Mouse (Mus musculus) urinary bladder, postnatal 25 days (tissue): ENCODE measurements around the gene Zfp961.
A peak's percentile ranks its signal among the peaks of the same experiment; 100 is the strongest.
"Not testable (repeated sequence)": the region's sequence is repeated elsewhere in the genome, so short reads cannot be mapped to it uniquely, and the experiment has no call there.

Experiments used
- DNase-seq: peaks from one replicate; pipeline ENCODE4 v3.0.0; 2022; ENCODE audit warnings: low spot score

The Zfp961 gene

DNA sequence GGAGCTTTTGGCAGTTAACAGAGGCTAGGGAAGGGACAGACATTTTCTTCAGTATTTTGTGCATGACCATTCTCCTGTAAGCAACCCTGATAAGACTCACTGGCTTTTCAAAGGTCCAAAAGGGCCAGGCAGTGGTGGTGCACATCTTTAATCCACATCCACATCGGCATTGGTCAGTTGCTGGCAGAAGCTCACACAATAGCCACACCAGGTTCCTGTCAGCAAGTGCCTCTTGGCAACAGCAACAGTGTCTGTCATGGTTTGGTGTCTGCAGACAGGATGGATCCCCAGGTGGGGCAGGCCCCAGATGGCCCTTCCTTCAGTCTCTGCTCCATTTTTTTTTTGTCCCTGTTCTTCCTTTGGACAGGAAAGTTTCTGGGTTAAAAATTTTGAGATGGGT lies 68.2 kb downstream of the Zfp961 start:
- DNase-seq = not testable (repeated sequence)

DNA sequence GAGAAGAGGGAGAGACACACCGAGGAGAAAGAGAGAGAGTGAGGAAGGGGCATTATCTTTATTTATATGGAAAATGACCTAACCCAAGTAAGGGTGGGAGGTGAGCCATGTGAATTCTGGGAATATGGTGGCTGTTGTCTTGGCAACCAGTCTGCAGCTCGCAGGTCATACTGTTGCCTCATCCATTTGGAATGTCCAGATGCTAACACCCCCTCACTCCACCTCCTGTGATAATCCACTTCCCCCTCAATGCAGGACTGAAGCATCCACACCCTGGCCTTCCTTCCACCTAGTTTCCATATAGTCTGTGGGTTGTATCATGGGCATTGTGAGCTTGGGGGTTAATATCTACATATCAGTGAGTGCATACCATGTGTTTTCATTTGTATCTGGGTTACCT lies 69.0 kb downstream of the Zfp961 start:
- no peak for DNase-seq

DNA sequence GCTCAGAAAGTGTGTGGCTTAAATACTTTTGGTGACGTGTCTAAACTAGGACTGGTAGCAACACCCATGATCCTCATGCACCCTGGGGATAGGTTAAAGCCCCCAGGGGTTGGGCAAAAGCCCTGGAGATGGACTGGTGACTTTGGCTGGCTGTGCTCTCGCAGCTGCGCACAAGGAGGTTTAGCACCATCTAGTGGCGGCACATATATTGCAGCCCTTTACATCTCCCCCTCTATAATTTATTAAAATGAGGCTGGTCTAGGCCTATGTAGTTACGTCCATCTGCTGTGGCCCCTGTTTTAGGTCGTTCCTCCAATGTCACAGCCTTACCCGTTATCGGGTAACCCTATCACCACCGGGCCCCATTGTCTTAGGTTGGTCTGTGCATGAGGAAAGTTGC lies 74.0 kb downstream of the Zfp961 start:
- DNase-seq = peak; percentile 13

DNA sequence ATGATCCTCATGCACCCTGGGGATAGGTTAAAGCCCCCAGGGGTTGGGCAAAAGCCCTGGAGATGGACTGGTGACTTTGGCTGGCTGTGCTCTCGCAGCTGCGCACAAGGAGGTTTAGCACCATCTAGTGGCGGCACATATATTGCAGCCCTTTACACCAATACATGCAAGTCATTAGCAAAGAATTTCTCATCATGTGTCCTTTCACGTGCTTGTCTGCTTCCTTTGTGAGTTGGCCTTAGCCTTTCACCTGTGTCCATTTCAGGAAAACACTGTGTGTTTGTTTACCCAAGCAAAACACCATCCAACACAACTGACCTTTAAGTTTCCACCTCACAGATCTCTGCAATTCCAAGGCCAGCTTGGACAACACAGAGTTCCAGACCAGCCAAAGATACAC lies 82.1 kb downstream of the Zfp961 start:
- DNase-seq = peak; percentile 37

DNA sequence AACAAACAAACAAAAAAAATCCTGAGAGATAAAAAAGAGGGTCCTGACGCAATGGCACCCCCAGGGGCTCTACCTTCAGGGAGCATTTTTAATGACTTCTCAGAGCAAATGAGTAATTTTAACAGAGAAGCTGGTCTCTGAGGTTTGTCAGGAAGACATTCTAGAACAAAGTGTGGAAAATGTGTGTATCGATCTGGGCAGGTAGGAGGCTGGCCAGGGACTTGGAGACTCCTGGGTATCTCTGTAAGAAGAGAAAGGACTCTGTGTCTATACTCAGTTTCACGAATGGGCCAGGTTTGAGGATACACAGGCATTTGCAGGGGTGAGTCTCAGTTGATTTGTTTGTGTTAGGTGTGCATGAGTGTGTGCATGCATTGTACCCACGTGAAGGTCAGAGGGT lies 90.1 kb downstream of the Zfp961 start, which contains the start of gene Olfr372:
Gene Olfr372 (plus strand): TSS at position 301 of the 400 bp plus-strand sequence.
- not testable (repeated sequence) for DNase-seq

DNA sequence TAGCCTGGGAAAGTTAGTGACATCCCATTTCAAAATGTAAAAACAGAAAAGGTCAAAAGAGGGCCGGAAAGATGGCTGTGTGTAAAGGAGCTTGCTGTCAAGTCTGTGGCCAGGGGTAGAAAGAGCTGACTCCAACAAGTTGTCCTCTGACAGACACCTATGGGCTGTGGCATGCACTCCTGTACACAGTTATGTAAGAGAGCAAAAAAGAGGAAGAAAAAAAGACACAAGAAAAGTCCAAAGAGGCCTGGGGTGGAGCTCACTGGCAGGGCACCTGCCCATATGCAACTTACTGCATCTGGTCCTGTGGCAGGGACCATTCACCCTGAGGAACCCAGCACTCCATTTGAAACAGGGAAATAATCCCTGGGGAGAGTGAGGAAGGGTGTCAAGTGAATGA lies 91.7 kb downstream of the Zfp961 start:
- no peak for DNase-seq
